Mouse (Mus musculus) ZHBTc4 (cell line): ENCODE measurements around the gene 4931422A03Rik.

ENCODE experiments used
- DNase-seq: peaks from one replicate; pipeline ENCODE4 v3.0.0-alpha.2; 2011; ENCODE audit warnings: low read depth, low spot score

The 4931422A03Rik gene

GRCm38 (mm10) chr2:103937670-103938069, 90.5 kb downstream of the 4931422A03Rik start:
- DNase-seq, result no peak

- DNase-seq, result no peak
Observed at GRCm38 (mm10) chr2:103936666-103937065, 91.5 kb downstream of the 4931422A03Rik start.

DNA sequence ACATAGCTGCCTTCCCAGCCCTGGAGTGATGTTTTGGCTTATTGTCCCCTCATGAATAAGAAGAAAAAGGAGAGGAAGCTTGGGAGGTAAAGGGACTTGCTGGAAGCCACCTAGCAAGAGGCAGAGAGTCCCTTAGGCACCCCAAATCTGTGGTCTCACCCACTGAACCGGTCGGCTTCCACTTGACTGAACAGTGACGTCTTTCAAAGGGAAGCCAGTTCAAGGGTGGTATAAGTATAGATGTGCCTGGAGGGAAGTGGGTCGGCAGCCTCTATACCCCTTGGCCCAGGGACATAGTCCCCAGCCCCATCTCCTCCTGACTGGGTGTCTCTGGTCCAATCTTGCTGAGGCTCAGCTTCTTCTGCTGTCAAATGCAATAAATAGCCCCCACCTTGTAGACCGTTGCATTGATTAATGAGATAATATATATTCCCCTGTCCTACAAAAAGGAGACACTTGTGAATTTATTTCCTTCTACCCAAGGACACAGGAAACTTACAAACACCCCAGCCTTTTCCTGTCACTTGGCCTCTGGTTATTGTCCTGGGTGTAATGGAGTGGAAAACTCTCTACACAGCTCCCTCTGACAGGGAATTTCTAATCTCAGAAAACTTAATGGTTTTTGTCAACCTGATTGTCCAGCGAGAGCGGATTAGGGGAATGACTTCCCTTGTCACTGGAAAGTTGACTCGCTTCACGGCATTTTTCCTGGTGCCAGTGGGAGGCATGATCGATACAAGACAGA, 92.3 kb downstream of the 4931422A03Rik start:
- DNase-seq, result no peak

- no peak for DNase-seq
Observed at GRCm38 (mm10) chr2:103934670-103935069, 93.5 kb downstream of the 4931422A03Rik start.

GRCm38 (mm10) chr2:103934270-103934669, 93.9 kb downstream of the 4931422A03Rik start:
- no peak for DNase-seq

GRCm38 (mm10) chr2:103932480-103932879, 95.7 kb downstream of the 4931422A03Rik start:
- DNase-seq, result peak; percentile 12

DNA sequence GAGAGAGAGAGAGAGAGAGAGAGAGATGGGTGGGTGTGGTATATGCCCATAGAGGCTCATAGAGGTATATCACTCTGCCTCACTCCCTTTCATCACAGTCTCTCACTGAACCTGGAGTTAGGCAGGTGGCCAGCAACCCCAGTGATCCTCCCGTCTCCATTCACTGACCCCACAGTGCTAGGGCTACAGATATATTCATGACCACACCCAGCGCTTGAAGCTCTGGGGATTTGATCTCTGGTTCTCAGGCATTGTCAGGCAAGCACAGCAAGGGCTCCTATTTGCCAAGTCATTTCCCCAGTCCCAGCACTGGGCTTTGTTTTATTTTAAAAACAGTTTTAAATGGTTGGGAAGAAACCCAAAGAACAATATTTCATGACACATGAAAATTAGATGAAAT, 96.1 kb downstream of the 4931422A03Rik start:
- DNase-seq, result peak; percentile 18

GRCm38 (mm10) chr2:103931511-103931911, 96.7 kb downstream of the 4931422A03Rik start:
- DNase-seq, result no peak

GRCm38 (mm10) chr2:103930306-103931019, 97.7 kb downstream of the 4931422A03Rik start:
- DNase-seq, result no peak

GRCm38 (mm10) chr2:103927610-103928145, 100.5 kb downstream of the 4931422A03Rik start:
- DNase-seq, result no peak

DNA sequence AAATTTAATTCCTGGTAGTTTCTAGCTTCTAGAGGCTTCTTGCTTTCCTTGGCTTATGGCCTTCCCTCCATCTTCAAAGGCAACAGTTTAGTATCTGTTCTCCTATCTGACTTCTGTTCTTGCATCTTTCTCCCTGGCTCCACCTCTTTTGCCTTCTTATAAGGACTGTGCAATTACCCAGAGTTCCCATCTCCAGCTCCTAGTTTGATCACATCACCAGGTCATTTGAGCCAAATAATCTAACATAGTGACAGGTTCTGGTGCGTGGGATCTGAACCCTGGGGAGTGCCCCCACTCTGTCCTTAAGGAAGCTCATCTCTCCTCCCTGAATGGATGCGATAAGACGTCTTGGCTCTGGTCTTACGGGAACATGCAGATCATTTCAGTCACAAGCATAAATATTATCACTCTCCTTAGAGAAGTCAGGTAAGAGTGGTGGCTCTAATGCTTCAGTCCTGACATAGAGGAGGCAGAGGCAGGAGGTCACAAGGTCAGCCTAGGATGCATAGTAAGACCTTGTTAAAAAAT, 101.5 kb downstream of the 4931422A03Rik start:
- DNase-seq, result no peak

DNA sequence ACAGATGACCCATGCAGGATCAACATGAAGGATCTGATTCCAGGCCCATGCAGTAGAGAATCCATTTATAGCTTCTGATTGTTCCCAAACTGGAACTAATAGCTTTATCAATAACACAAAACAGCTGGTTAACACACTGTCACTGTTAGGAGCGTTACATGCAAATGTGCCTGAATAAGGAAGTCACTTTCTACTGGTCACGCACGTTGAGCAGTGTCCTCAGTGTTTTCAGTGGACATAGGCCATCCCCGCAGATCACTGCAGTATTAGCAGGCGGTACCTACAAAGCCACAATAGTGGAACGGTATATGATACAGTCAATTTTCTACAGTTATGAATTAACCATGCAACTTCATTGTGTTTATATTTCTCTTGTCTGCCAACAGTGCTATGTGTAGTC, 108.7 kb downstream of the 4931422A03Rik start:
- DNase-seq, result no peak

GRCm38 (mm10) chr2:103918375-103918774, 109.8 kb downstream of the 4931422A03Rik start:
- DNase-seq, result no peak

- no peak for DNase-seq
Observed at GRCm38 (mm10) chr2:103917375-103917774, 110.8 kb downstream of the 4931422A03Rik start.
